ENCODE assay signal across 8 mouse cellular contexts in genomic region chr8:105788241-105788640, GRCm38 (mm10). TPM values are rescaled to one million over a fixed set of nuclear protein-coding genes. Genes with fewer than 3 reads are reported as not detected.
DNase-seq lines count a peak whose midpoint lies in the region; ATAC-seq lines count a peak whose summit lies in the region.

No protein-coding gene starts in this region.

- no peaks in the 10 kb centered on the region for H3K27me3 ChIP-seq in forebrain, embryonic 11.5 days (ENCODE audit: control insufficient read depth, insufficient read depth, low read length)
- H3K27me3 ChIP-seq in forebrain, embryonic 12.5 days: no peaks in the 10 kb centered on the region
- no peaks in the 10 kb centered on the region for H3K27me3 ChIP-seq in neural tube, embryonic 11.5 days (ENCODE audit: control insufficient read depth, insufficient read depth, low read length)

- H3K9ac ChIP-seq in forebrain, embryonic 11.5 days (ENCODE audit: low read length): no peak overlapping the region
- no peak overlapping the region for H3K9ac ChIP-seq in forebrain, embryonic 12.5 days
- H3K9ac ChIP-seq in neural tube, embryonic 11.5 days (ENCODE audit: low read length): no peak overlapping the region

- WGBS in forebrain, embryonic 11.5 days: 88% methylated on average over 2 of the region's 2 CpGs
- 95% methylated on average over 2 of the region's 2 CpGs for whole genome bisulfite sequencing in forebrain, embryonic 12.5 days
- WGBS in neural tube, embryonic 11.5 days: 86% methylated on average over 2 of the region's 2 CpGs

- ATAC-seq in forebrain, embryonic 11.5 days (replicated peaks; ENCODE audit: low FRiP score): no peak
- ATAC-seq in forebrain, embryonic 12.5 days (ENCODE audit: low FRiP score): no peak
- ATAC-seq in monocyte, adult 5-6 weeks (replicated peaks; ENCODE audit: insufficient number of reproducible peaks, low FRiP score, low TSS enrichment, poor library complexity, severe bottlenecking): no peak
- no peak for ATAC-seq in neural tube, embryonic 11.5 days (ENCODE audit: insufficient read depth, low FRiP score, low TSS enrichment)

- no peaks in the 10 kb centered on the region for H3K4me1 ChIP-seq in forebrain, embryonic 11.5 days (replicated peaks; ENCODE audit: control insufficient read depth, insufficient read depth, low read length)
- peaks cover 4% of the 10 kb centered on the region; the same call in 1 of the 2 replicates for H3K4me1 ChIP-seq in forebrain, embryonic 12.5 days
- no peaks in the 10 kb centered on the region for H3K4me1 ChIP-seq in neural tube, embryonic 11.5 days (ENCODE audit: control insufficient read depth, insufficient read depth, low read length)

- H3K9me3 ChIP-seq in forebrain, embryonic 11.5 days (ENCODE audit: control insufficient read depth, low read length): no peaks in the 10 kb centered on the region
- H3K9me3 ChIP-seq in forebrain, embryonic 12.5 days: no peaks in the 10 kb centered on the region
- H3K9me3 ChIP-seq in neural tube, embryonic 11.5 days (ENCODE audit: control insufficient read depth, low read length): no peaks in the 10 kb centered on the region

- peak; percentile 69 for DNase-seq in forebrain, embryonic 11.5 days (ENCODE audit: low spot score)
- DNase-seq in monocyte, adult 2 months (ENCODE audit: low read depth in 1 of 2, low spot score in 2 of 2): peak; percentile 10 to 46
- peak; percentile 65 for DNase-seq in c-Kit-positive CD71-positive TER-119-negative erythroid progenitor cells, embryonic 14.5 days (ENCODE audit: low read depth)
- DNase-seq in kidney, postnatal 14 days: peak; percentile 64
- peak; percentile 66 for DNase-seq in neural tube, embryonic 11.5 days (ENCODE audit: low spot score)
- no peak for DNase-seq in ovary, adult 18-20 months (ENCODE audit: low spot score)

- no peaks in the 10 kb centered on the region for H3K36me3 ChIP-seq in forebrain, embryonic 11.5 days (ENCODE audit: control insufficient read depth, insufficient read depth, low read length)
- H3K36me3 ChIP-seq in forebrain, embryonic 12.5 days (replicated peaks): peaks cover 21% of the 10 kb centered on the region
- H3K36me3 ChIP-seq in neural tube, embryonic 11.5 days (ENCODE audit: control insufficient read depth, insufficient read depth, low read length): no peaks in the 10 kb centered on the region

- H3K27ac ChIP-seq in forebrain, embryonic 11.5 days (ENCODE audit: low read depth, low read length): no peak overlapping the region
- no peak overlapping the region for H3K27ac ChIP-seq in forebrain, embryonic 12.5 days
- no peak overlapping the region for H3K27ac ChIP-seq in neural tube, embryonic 11.5 days (ENCODE audit: low read depth, low read length)

- no peak overlapping the region for H3K4me3 ChIP-seq in forebrain, embryonic 11.5 days (ENCODE audit: low read depth, low read length)
- H3K4me3 ChIP-seq in forebrain, embryonic 12.5 days (replicated peaks): no peak overlapping the region
- H3K4me3 ChIP-seq in neural tube, embryonic 11.5 days (ENCODE audit: low read depth, low read length): no peak overlapping the region

- no peak overlapping the region for H3K4me2 ChIP-seq in forebrain, embryonic 11.5 days (ENCODE audit: low read depth, low read length, severe bottlenecking)
- no peak overlapping the region for H3K4me2 ChIP-seq in forebrain, embryonic 12.5 days
- H3K4me2 ChIP-seq in neural tube, embryonic 11.5 days (ENCODE audit: low read depth): no peak overlapping the region

RNA-seq across cellular contexts. Expression of gene Gfod2, which starts 29.8 kb away (rescaled TPM):
- 38.0 and 49.3 TPM in 2 replicates for polyA plus RNA-seq in forebrain, embryonic 11.5 days (2014; fragmentation: Nextera tagmentation; extraction: Ambion mirVana)
- polyA plus RNA-seq in forebrain, embryonic 12.5 days (2016; fragmentation: Nextera tagmentation; extraction: Ambion mirVana): 57.1 and 57.4 TPM in 2 replicates
- 0.21 to 2.7 TPM in 2 of 3 replicates, not detected in the other for total RNA-seq in monocyte, adult 5-6 weeks (2017)
- polyA plus RNA-seq in neural tube, embryonic 11.5 days (2014; fragmentation: Nextera tagmentation; extraction: Ambion mirVana): 35.5 and 42.0 TPM in 2 replicates

RNA-seq across cellular contexts. Expression of gene Ranbp10, which starts 38.9 kb away (rescaled TPM):
- 15.8 and 16.1 TPM in 2 replicates for polyA plus RNA-seq in forebrain, embryonic 11.5 days (2014; fragmentation: Nextera tagmentation; extraction: Ambion mirVana)
- 14.5 and 14.6 TPM in 2 replicates for polyA plus RNA-seq in forebrain, embryonic 12.5 days (2016; fragmentation: Nextera tagmentation; extraction: Ambion mirVana)
- total RNA-seq in monocyte, adult 5-6 weeks (2017): 11.8 to 19.7 TPM (median 13.0 TPM) in 3 replicates
- 12.3 and 13.5 TPM in 2 replicates for polyA plus RNA-seq in neural tube, embryonic 11.5 days (2014; fragmentation: Nextera tagmentation; extraction: Ambion mirVana)

RNA-seq across cellular contexts. Expression of gene Tsnaxip1, which starts 39.3 kb away (rescaled TPM):
- polyA plus RNA-seq in forebrain, embryonic 11.5 days (2014; fragmentation: Nextera tagmentation; extraction: Ambion mirVana): 0.21 and 0.23 TPM in 2 replicates
- 0.12 and 0.51 TPM in 2 replicates for polyA plus RNA-seq in forebrain, embryonic 12.5 days (2016; fragmentation: Nextera tagmentation; extraction: Ambion mirVana)
- total RNA-seq in monocyte, adult 5-6 weeks (2017): 0.19 TPM in 1 of 3 replicates, not detected in the others
- polyA plus RNA-seq in neural tube, embryonic 11.5 days (2014; fragmentation: Nextera tagmentation; extraction: Ambion mirVana): 0.18 and 0.24 TPM in 2 replicates
